Mouse (Mus musculus): ENCODE data around the gene Nptn.

Nptn gene

DNA sequence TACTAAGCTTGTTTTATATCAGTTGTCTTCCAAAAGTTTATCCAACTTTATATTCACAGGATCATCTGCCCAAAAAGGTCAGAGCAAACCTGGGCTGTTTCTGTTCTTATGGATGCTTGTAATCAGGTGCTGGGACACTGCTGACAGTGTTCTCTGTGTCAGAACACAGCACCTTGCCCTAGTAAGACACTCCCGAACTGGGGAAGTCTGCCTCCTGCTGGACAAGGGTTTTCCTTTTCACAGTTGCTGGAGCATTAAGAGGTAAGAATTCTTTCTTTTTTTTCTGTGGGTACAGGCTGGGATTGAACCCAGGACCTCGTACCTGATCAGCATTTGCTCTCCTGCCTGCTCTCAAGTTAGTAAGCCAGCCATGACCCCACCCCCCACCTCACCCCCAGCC lies 74.4 kb downstream of the Nptn start:
- no peak for DNase-seq (ENCODE audit: low spot score)

DNA sequence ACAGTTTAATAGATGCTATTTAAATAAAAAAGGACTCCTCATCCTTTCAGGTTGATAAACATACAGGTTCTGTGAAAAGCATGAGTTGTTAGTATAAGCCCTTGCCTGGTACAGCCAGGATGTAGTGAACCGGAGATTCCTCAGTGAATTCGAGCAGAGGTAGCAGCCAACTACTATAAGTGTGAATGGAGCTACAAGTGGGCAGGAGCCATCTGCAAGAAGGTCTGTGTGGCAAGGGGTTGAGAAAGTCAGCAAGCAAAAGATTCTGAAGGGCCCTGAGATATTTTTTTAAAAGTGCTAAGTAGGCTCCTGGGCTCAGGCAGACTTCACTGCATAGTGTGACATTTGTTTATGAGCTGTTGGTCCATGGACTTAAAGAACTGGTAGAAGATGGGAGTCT lies 74.8 kb downstream of the Nptn start:
- DNase-seq (ENCODE audit: low spot score), result no peak

DNA sequence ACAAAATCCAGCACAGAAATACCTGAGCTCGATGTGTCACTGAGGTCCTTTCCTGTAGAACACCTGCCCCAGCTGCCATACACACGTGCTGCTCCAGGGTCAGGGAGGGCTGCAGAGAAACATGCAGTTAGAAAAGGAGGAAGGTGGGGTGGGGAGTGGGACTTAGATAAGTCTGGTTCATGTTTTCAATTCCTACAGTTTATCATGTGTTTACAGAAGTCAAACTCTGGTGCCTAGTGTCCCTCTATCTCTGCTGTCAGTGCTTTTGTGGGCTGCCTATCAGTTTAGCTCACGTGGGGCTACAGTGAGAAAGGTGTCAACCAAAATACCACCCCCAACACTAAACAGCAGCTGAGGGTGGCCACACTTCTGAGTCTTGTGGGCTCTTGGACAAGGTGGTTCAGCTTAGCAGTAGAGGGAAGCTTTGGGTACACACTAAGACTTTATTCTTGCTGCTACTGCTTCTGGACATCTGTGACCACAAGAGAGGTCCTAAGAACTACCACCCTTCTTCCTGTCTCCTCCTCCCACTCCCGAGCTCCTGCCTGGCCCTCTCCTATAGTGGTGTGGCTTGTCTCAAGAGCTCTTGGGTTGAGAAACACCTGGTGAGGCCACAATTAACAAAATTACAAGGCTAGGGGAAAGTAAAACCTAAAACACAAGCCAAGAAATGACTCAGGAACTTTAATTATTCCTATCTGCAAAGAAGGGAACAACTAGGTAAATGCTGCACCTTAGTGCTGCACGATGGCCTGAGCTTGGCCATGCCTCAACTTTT lies 75.9 kb downstream of the Nptn start:
- no peak for DNase-seq (ENCODE audit: low spot score)

DNA sequence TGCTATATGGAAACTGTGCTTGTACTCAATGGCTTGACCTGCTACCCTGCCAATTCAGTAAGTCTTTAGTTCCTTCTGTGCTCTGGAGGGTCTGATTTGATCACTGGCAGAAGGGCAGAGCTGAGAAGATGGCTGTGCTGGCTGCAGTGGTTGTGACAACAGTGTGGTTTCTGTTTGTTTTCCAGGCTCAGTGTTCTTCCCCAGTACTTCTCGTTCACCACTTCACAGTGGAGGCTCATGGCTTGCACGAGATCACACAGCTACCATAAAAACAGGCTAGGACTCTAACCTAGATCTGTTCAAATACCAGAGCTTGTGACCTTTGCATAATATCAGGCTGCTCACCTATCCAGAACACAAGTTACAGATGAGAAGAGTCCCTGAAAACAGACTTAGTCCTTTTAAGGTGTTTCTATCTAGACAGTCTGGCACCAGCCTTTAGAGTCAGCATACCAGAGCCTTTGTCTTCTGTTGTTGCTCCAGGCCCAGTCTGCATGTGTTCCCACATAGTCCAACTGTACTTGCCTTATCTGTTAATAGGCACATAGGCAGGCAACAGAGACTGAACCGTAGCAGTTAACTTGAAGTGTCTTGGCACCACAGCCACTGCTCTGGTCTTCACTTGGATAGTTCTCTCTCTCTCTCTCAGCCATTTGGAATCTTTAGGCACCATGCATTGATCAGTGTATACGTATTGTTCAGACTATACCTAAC lies 76.7 kb downstream of the Nptn start:
- DNase-seq (ENCODE audit: low spot score), result no peak

DNA sequence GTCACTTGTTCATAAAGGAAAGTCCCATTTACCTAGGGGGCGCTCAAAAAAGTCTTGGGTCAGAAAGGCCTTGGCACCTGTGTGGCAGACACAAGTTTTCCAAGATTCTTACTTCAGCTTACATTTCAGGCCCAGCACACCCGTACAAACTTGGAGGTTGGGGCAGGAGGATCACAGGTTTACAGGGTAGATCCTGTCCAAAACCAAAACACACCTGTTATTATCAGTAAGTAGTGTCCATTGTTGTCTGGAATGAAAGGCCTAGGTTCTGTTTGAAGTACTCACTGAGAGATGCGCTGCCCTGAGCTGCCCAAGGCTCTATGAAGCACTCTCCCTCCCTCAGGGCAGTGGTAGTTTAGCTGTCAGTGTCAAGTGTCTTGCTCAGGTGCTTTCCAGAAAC lies 77.3 kb downstream of the Nptn start:
- DNase-seq (ENCODE audit: low spot score), result no peak

DNA sequence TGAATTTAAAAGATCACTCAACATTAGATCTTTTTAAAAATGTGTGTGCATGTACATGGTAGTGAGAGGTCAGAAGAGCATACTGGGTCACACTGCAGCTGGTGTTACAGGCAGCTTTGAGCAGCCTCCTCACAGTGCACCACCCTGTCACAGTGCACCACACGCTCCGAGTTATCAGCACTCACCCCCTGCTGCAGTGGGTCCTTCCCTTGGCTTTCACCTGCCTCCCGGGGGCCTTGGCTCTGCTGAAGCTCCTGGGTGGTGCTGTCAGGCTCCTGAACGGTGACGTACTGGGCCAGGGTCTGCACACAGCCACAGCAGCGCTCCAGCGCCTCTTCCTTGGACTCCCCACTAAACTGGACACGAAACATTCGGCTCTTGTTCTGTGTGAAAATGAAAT lies 77.9 kb downstream of the Nptn start:
- DNase-seq (ENCODE audit: low spot score), result no peak

DNA sequence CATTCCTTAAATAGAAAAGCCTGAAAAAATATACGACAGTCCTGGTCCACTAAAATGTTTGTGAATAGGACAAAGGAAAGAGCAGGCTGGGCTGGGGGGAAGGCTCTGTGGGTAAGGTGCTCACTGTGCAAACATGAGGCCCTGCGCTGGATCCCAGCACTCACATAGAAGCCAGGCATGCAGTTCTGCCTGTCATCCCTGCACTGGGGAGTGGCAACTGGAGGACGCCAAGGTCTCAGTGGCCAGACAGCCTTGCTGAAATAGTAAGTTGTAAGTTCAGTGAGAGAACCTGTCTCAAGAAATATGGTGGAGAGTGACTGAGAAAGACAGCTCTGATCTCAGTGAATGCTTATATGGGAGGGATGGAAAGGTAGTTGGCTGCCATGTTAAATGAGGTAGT lies 78.6 kb downstream of the Nptn start:
- no peak for DNase-seq (ENCODE audit: low spot score)

DNA sequence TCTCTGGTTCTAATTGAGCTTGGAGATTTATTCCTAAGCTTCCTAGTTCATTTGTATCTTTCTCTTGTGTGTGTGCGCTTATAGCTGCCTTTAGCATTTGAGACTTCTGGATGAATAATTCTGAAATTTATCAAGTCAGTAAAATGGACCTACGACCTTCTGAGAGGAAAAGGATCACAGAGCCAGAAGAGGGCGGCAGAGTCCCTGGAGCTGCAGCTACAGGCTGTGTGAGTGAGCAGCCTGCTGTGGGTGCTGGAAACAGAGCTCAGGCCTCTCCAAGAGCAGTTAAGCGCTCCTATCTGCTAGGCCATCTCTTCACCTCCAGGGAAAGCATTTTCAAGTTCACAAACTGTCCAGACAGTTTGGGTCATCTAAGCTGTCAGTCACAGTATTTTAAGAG lies 80.0 kb downstream of the Nptn start:
- no peak for DNase-seq (ENCODE audit: low spot score)

DNA sequence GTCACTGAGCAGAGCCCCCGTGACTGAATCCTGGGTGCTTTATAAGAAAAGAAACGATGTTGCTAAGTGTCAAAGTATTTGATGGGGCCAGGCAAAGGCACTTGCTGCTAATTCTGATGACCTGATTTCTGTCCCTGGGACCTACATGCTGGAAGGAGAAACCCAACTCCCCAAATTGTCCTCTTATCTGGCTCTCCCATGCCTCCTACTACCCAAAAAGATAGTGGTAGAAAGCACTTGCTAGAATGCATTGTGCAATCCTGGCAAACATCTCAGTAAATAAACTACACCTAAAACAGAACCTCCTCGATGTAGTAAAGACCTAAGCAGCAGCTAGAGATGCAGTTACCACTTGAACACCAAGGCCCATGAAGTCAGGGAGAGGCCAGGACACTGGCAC lies 80.8 kb downstream of the Nptn start:
- DNase-seq (ENCODE audit: low spot score), result no peak

DNA sequence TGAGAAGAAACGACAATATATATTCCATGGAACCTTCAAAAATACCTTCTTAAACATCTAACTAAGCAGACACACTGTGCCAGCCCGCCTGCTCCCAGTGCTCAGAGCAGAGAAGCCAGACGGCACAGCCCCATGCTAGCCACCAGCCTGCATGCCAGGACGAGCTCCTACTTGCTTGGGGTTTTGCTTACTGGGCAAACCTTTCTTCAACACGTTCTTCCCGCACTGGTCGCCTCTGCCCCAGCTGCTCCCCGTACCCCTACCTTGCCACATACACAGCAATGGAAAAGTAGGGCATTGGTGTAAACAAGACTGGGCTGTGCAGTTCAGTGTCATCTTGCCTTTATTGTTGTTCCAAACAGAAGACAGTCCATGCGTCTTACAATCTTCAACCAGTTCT lies 83.5 kb downstream of the Nptn start:
- no peak for DNase-seq (ENCODE audit: low spot score)

DNA sequence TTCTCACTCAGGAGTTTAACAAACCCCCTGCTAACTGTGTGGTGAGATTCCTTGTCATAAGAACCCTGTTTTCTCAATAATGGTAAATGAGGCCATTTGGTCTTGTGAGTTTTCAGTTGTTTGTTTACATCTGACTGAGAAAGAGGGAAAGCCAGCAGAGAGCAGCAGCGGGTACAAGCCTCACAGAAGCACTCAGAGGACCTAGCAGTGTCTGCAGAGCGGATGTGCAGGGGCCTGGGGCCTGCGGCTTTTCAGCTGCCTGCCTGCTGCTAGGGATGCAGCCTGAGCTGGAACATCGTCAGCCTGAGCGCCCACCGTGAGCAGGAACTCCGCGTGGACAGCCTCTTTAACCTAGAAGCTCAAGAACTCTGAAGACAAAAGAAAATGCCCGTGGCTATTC lies 84.2 kb downstream of the Nptn start:
- no peak for DNase-seq (ENCODE audit: low spot score)

DNA sequence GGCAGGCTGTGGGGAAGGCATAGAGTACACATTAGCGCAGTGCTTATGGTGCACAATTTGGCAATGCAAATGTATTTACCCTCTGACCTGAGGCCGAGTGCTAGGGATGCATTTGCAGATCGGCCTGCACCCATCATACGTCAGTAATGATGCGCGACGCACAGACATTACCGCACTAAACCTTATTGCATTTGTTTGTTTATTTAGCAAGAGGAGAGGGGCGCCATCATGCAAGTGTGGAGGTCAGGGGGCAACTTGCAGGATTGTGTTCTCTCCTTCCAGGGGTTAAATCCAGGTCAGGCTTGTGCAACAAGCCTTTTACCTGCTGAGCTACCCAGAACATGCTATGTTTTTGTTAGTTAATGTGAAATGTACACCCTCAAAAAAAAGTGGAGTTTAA lies 85.2 kb downstream of the Nptn start:
- DNase-seq (ENCODE audit: low spot score), result no peak

DNA sequence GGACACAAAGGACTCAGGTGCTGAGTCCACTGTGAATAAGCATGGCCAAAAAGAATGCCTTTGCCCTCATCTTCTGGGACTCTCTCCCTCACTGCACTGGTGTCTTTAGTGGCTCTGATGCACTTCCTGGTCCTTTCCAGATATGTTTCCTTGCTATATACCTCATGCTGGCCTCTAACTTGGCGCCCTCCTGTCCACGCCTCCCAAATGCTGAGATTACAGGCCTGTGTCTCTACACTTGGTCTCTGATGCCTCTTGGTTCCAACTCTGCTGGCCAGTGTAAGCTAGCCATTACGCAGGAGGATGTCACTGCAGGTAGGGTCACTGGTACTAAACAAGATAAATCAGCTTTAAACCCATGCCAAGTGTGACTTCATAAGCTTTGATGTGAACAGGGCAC lies 86.1 kb downstream of the Nptn start:
- DNase-seq (ENCODE audit: low spot score), result no peak

DNA sequence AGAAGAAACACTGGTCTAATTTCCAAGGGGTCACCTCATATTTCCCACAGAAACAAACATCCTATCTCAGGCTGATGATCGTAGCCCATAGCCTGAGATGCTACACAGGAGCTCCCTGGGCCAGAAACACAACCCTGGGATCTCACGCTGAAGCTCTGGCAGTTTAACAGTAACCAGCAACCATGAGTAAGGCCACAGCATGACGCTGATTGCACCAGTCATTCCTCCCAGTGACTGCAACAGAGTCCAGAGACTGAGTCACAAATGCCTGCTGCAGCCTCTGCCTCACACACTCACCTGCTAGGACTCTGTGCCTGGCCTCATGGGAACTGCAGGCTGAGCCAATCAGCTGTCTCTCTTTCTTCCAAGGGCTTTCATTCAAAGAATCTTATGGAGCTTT lies 87.0 kb downstream of the Nptn start:
- no peak for DNase-seq (ENCODE audit: low spot score)

DNA sequence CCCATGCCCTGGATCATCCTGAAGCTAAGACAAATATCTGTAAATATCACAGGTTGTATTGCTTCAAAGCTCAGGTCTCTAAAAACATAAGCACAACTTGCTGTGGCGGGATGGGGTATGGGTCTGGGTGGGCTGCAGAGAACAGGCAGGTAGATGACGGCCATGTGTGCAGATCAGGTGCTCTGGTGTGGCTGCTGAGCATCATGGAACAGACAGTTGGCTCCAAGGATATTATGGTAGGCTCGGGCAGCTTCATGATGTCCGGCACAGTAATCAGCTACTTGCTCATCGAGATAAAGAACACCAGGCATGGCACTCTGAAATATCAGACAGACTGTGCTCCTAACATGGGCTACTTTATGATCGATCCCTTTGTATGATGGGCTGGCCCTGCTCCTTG lies 87.8 kb downstream of the Nptn start:
- no peak for DNase-seq (ENCODE audit: low spot score)

DNA sequence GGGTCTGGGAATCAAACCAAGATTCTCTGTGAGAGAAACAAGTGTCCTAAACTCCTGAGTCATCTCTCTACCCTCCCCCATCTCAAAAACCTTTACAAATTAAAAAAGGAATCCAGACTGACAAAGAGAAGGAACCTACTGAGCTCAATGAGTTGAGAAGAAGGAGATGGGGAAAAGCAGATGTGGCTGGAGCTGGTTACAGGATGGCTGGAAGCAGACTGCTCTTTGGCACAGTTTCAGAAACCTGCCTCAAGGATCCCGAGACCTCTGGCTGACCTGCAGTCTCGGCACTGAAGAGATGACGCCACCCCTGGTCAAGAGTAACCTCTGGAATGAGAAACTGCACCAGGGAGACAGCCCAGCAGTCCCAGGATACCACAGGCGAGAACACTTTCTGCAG lies 90.4 kb downstream of the Nptn start:
- peak; percentile 28 for DNase-seq (ENCODE audit: low spot score)

DNA sequence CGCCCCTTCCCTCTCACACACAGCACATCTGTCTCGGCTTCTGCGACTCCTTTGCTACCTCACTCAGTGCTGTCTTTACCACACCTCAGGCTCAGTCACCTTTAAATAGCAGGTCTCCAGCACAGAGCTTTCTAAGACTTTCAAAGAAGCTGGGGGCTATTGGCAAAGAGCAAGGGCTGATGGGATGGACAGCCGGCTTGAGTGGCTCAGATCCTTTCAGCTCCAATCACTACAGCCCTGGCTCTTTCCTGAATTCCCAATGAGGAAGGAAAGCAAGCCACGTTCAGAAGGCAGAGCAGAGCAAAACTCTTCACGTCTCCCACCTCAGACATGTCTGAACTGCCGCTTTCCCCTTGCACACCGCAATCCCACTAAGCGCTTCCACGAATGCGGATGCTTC lies 92.7 kb downstream of the Nptn start:
- no peak for DNase-seq (ENCODE audit: low spot score)

DNA sequence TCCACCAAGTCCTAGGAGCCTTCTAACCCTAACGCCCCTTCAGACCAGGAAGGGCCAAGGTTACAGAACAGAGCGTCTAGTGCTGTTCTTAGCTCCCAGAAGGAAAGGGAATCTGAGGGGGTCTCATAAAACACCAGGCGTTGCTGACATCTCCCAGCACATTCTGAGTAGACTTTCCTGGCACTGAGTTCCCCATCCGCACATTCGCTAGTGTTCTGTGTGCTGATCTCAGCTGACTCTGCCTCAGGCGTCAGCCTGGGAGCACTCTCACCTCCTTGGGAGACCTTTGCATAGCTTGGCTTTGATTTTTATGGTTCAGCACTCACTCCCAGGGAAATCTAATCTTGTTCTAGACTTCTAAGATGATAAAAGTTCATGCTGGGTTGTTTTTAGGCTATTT lies 93.3 kb downstream of the Nptn start:
- DNase-seq (ENCODE audit: low spot score), result no peak

DNA sequence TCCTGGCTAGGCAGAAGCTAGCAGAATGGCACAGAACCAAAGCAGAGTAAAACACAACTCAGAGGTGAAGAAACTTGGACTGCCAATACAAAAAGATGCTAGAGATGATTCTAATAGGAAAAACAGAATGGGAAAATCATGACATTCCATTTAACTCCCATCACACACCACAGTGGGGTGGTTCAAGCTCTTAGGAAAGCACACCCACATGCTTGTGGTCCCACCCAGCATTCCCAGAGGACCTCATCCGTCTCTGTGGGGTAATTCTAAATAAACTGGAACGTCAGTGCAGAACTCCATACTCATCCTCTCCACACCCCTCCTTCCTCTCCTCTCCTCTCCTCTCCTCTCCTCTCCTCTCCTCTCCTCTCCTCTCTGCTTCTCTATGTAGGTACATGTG lies 99.4 kb downstream of the Nptn start:
- DNase-seq (ENCODE audit: low spot score), result no peak

DNA sequence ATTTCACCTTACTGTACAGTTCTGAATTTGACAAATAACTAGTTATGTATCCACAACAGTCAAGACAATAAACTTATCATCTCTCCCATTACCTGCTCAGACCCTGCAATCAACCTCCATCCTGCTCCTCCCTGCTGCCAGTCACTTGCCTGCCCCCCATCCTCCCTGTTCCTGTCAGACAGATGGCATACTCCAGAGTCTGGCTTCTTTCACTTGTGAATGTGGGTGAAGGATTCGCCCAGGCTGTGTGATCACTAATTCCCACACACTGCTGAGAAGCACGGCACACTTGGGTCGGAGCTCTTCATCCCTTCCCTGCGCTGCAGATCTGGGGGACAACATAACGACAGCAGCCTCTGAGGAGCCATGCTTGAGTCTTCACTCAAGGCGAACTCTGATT lies 100.1 kb downstream of the Nptn start:
- no peak for DNase-seq (ENCODE audit: low spot score)

DNA sequence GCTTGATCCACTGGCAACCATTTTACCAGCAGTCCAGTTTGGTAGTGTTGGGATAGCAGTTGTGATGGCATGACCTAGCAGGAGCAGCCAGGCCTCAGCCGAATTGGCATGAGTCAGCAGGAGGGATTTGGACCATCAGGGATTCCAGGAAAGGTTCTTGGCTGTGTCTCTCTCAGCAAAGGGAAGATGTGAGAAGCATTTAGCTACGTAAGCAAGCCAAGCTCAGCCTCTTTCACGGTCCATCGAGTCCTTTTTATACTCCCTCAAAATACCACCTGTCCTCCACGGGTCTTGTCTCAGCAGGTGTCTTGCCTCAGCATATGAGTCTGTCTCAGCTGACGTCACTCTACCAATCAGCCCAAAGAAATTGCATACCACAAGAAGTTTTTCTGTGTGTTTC lies 101.3 kb downstream of the Nptn start:
- DNase-seq (ENCODE audit: low spot score), result no peak

DNA sequence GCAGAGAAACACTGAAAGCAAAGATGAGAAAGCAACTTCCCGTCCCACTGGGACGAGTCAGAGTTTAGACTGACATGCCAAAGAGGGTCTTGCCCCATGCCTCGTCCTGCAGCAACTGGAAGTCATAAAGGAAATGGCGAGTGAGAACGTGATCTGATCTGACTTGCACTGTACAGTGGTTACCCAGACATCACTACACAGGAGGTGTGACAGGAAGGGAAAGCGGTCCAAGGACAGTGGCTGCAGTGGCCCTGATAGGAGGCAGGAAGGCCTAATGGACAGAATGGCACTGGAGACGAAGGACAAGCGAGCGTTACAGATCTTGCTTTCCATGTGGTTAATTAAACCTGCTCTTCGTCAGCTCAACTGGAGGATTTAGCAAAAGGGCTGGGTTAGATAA lies 103.2 kb downstream of the Nptn start:
- no peak for DNase-seq (ENCODE audit: low spot score)

DNA sequence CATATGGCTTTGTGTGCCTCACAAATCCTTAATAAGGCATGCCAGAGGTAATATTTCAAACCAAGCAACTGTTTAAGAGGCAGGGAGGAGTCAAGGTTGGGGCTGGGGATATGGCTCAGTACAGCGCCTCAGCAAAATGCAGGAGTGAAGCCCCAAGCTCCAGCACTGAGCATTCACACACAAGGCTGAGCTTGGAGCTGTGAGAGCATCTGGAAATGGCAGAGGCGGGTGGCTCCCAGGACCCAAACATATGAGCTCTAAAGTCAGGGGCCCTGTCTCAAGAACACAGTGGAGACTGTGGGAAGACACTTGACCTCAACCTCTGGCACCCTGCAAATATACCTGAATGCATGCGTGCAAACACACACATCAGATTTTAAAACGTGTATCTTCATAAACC lies 106.0 kb downstream of the Nptn start:
- DNase-seq (ENCODE audit: low spot score), result no peak

DNA sequence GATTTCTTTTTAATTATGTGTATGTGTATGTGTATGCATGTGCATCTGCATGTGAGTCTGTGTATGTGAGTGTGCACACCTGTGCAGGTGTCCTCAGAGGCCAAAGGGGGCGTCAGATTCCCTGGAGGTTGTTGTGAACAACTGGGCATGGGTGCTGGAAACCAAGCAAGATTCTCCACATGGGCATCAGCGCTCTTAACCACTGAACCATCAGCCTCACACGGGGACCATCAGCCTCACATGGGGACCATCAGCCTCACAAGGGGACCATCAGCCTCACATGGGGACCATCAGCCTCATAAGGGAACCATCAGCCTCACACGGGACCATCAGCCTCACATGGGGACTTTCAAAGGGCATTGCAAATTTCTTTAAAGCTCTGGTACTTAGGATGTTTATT lies 108.7 kb downstream of the Nptn start:
- DNase-seq (ENCODE audit: low spot score), result no peak
